Mouse (Mus musculus) E14TG2a.4 (cell line): Measurements from ENCODE around the gene Rxra.

Experiments
- CTCF ChIP-seq: conservative IDR thresholded peaks from 2 replicates; pipeline ENCODE4 v1.5.1; 2014; ENCODE audit warnings: low read length
- NANOG ChIP-seq: IDR thresholded peaks from 2 replicates; pipeline ENCODE4 v1.6.1; 2014; ENCODE audit warnings: borderline replicate concordance, low read length, mixed read lengths
- POU5F1 ChIP-seq: IDR thresholded peaks from 2 replicates; pipeline ENCODE4 v1.6.1; 2014; ENCODE audit warnings: low read length, borderline replicate concordance

DNA sequence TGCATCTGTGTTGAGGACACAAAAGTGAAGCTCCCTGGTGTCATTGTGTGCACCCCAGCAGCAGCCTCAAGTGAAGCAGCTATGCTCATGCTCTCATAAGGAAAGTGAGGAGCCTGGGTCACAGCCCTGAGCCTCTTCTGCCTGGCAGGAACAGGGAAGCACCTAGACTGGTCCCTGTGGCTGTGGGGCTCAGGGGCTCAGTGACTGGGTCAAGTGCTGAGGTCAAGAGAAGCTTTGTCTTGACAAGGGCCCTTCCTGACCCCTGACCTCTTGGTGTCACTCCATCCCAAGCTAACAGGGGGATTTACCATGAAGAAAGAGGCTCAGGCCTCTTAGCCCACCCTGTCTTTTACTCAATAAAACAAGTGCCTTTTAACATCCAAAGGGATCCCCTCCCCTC lies 25.2 kb upstream of the Rxra start:
- TF ChIP-seq CTCF (no peak), POU5F1 (no peak), NANOG (no peak)
